Comparison of ENCODE assay signal across 35 mouse cellular contexts in the genomic region with DNA sequence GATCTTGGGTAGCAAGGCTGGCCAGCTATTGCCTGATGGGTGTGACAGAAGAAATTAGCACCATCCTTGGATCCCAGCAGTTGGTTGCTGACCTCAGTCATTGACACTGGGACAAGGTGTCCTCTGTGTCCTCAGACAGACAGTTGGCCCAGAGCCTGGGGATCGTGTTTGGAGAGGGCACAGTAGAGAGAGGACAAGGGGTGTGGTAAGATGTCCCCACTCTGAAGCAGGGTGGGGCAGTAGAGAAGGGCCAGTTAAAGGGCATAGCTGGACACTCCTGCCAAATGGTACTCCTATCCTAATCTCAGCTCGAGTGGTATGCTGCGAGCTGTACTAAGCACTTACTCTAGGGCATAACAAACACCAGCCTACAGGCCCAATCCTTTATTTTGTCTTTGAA. TPM values are rescaled to one million over a fixed set of nuclear protein-coding genes. Genes with fewer than 3 reads are reported as not detected.
DNase-seq lines count a peak whose midpoint lies in the region; ATAC-seq and TF ChIP-seq lines count a peak whose summit lies in the region.
"Had no signal": no experiment of that assay in that cellular context is flagged by ENCODE, and none has a peak within 500 bp of the region (broad histone marks: within the 10 kb centered on the region; RNA-seq: fewer than 3 reads in every experiment).

No protein-coding gene starts in this region.

- no peaks in the 10 kb centered on the region for H3K9me3 ChIP-seq in lung, postnatal 0 days (ENCODE audit: low read length)
- H3K9me3 ChIP-seq: heart, embryonic 13.5 days; limb, embryonic 13.5 days; liver, embryonic 13.5 days; neural tube, embryonic 12.5 days had no signal

- no peak overlapping the region for H3K4me3 ChIP-seq in lung, postnatal 0 days (ENCODE audit: low read depth, low read length)
- H3K4me3 ChIP-seq: erythroblast, embryonic 14.5 days; gastrocnemius, adult 2 months; heart, embryonic 13.5 days; limb, embryonic 13.5 days; liver, embryonic 13.5 days; myocyte; neural tube, embryonic 12.5 days had no signal

- ATAC-seq in lung, postnatal 0 days: peak; percentile 95
- ATAC-seq: forebrain, embryonic 16.5 days; Patski had no signal

- no peak for TF ChIP-seq CTCF in lung, postnatal 0 days (IDR thresholded peaks at IDR 0.05)

- no peaks in the 10 kb centered on the region for H3K27me3 ChIP-seq in lung, postnatal 0 days (replicated peaks; ENCODE audit: insufficient read depth, low read length)
- H3K27me3 ChIP-seq: heart, embryonic 13.5 days; limb, embryonic 13.5 days; liver, embryonic 13.5 days; neural tube, embryonic 12.5 days; Patski had no signal

- H3K4me1 ChIP-seq in lung, postnatal 0 days (ENCODE audit: insufficient read depth, low read depth, low read length): no peaks in the 10 kb centered on the region
- H3K4me1 ChIP-seq: heart, embryonic 13.5 days; limb, embryonic 13.5 days; liver, embryonic 13.5 days; neural tube, embryonic 12.5 days had no signal

- peak overlapping the region; percentile 51; the same call in 1 of the 2 replicates for H3K27ac ChIP-seq in lung, postnatal 0 days (ENCODE audit: low read length)
- H3K27ac ChIP-seq: gastrocnemius, adult 2 months; heart, embryonic 13.5 days; hindbrain, embryonic 14.5 days; kidney, postnatal 0 days; limb, embryonic 13.5 days; liver, embryonic 13.5 days; neural tube, embryonic 12.5 days had no signal

- intact Hi-C loops in heart, postnatal 25 days (cut with DNase I): no loop called here
- intact Hi-C loops in heart, postnatal 14 days (cut with DNase I): no loop called here

- H3K36me3 ChIP-seq in lung, postnatal 0 days (ENCODE audit: insufficient read depth, low read length): no peaks in the 10 kb centered on the region
- H3K36me3 ChIP-seq: heart, embryonic 13.5 days; limb, embryonic 13.5 days; liver, embryonic 13.5 days; neural tube, embryonic 12.5 days had no signal

- DNase-seq in heart, adult 8-10 months (ENCODE audit: low spot score): peak; percentile 1
- no peak for DNase-seq in heart, postnatal 25 days (ENCODE audit: low spot score)
- DNase-seq in heart, postnatal 14 days: peak; percentile 14 to 27
- peak; percentile 78 for DNase-seq in lung, postnatal 0 days (ENCODE audit: low spot score)
- peak; percentile 10 to 47 for DNase-seq in lung, postnatal 4 days
- DNase-seq in adrenal gland, postnatal 14 days: no peak
- no peak for DNase-seq in urinary bladder, postnatal 10 days (ENCODE audit: low spot score)
- DNase-seq: adrenal gland, postnatal 25 days; cerebellum, adult 11-12 months; cerebellum, postnatal 14 days; gastrocnemius, adult 2 months; gastrocnemius, postnatal 36 days; kidney, adult 18-20 months; kidney, postnatal 4 days; liver, embryonic 13.5 days; lung, embryonic 14.5 days; right cerebral cortex, adult 18-20 months; right cerebral cortex, postnatal 4 days; thymus, adult 2 months; thymus, postnatal 36 days had no signal

- H3K9ac ChIP-seq in lung, postnatal 0 days (replicated peaks; ENCODE audit: low read depth): no peak overlapping the region
- H3K9ac ChIP-seq: heart, embryonic 13.5 days; hindbrain, embryonic 14.5 days; limb, embryonic 13.5 days; liver, embryonic 13.5 days; lung, embryonic 14.5 days; neural tube, embryonic 12.5 days had no signal

- WGBS in lung, postnatal 0 days: 48% methylated on average over 3 of the region's 3 CpGs

- peak; percentile 99 for TF ChIP-seq EP300 in lung, postnatal 0 days (IDR thresholded peaks at IDR 0.05)

- H3K4me2 ChIP-seq in lung, postnatal 0 days (replicated peaks; ENCODE audit: low read depth, low read length): no peak overlapping the region
- H3K4me2 ChIP-seq: heart, embryonic 13.5 days; hindbrain, embryonic 14.5 days; limb, embryonic 13.5 days; liver, embryonic 13.5 days; lung, embryonic 14.5 days; midbrain, embryonic 11.5 days; neural tube, embryonic 12.5 days had no signal

RNA-seq across cellular contexts. Expression of a gene that starts 33.6 kb away (rescaled TPM):
- not detected for total RNA-seq in heart, adult 8-10 months (2022)
- total RNA-seq in heart, postnatal 25 days (2021): not detected
- total RNA-seq in heart, postnatal 14 days (2021): under 1 TPM in 1 of 2 experiments, not detected in 1; 0.17 TPM
- 120 and 139 TPM in 2 replicates for polyA plus RNA-seq in lung, postnatal 0 days (2015; fragmentation: Nextera tagmentation; extraction: Ambion mirVana)
- total RNA-seq in adrenal gland, postnatal 14 days (2021): not detected in 2 replicates
- total RNA-seq: gastrocnemius, adult 2 months; gastrocnemius, postnatal 36 days; hematopoietic stem cell, adult 5-6 weeks; megakaryocyte, adult 5-6 weeks; MEL; midbrain, postnatal 0 days had no signal
- polyA plus RNA-seq: erythroblast, embryonic 14.5 days; forebrain, embryonic 11.5 days; forebrain, embryonic 16.5 days; hindbrain, embryonic 14.5 days; liver, embryonic 13.5 days; midbrain, embryonic 11.5 days; myocyte had no signal

Comparison
In these comparisons a context has a peak if more than half of its experiments do, and no peak if none do; other contexts are left out.
1. DNase-seq: peak in heart, adult 8-10 months (single experiment), heart, postnatal 14 days (2 of 2), lung, postnatal 0 days (single experiment) and lung, postnatal 4 days (2 of 2); none in heart, postnatal 25 days (single experiment), adrenal gland, postnatal 14 days (single experiment) and urinary bladder, postnatal 10 days (single experiment).